9 mouse cellular contexts compared by ENCODE assay signal in genomic region chr6:127855711-127856295, GRCm38 (mm10). TPM values are rescaled to one million over a fixed set of nuclear protein-coding genes. Genes with fewer than 3 reads are reported as not detected.
A peak's percentile ranks its signal among the peaks of the same experiment; 100 is the strongest.
DNase-seq lines count a peak whose midpoint lies in the region; ATAC-seq and TF ChIP-seq lines count a peak whose summit lies in the region.
"Had no signal": no experiment of that assay in that cellular context is flagged by ENCODE, and none has a peak within 500 bp of the region (broad histone marks: within the 10 kb centered on the region; RNA-seq: fewer than 3 reads in every experiment).

No protein-coding gene starts in this region.

- no peak for TF ChIP-seq POLR2A in brain, embryonic 14.5 days (IDR thresholded peaks at IDR 0.05; ENCODE audit: borderline replicate concordance, extremely low read depth, insufficient read depth, insufficient read length, poor library complexity, severe bottlenecking)

- H3K27me3 ChIP-seq in embryonic facial prominence, embryonic 12.5 days: no peaks in the 10 kb centered on the region
- H3K27me3 ChIP-seq in hindbrain, embryonic 13.5 days: no peaks in the 10 kb centered on the region
- no peaks in the 10 kb centered on the region for H3K27me3 ChIP-seq in midbrain, embryonic 15.5 days (replicated peaks)
- H3K27me3 ChIP-seq: intestine, embryonic 15.5 days; lung, embryonic 15.5 days had no signal

- WGBS in embryonic facial prominence, embryonic 12.5 days: 31% methylated on average over 9 of the region's 9 CpGs
- 42% methylated on average over 9 of the region's 9 CpGs for WGBS in hindbrain, embryonic 13.5 days
- 33% methylated on average over 9 of the region's 9 CpGs for WGBS in midbrain, embryonic 15.5 days

- ATAC-seq in embryonic facial prominence, embryonic 12.5 days (ENCODE audit: insufficient number of reproducible peaks, insufficient read depth, low FRiP score, low TSS enrichment): peak; percentile 65
- ATAC-seq in hindbrain, embryonic 13.5 days (ENCODE audit: low FRiP score): peak; percentile 41; the same call in 1 of the 2 replicates
- ATAC-seq in midbrain, embryonic 15.5 days (replicated peaks): peak; percentile 64
- ATAC-seq: intestine, embryonic 15.5 days had no signal

- DNase-seq in brain, embryonic 14.5 days (ENCODE audit: low read depth): peak; percentile 89
- DNase-seq in frontal cortex, postnatal 25 days (ENCODE audit: low spot score in 2 of 2): no peak
- DNase-seq in kidney, postnatal 4 days: no peak
- DNase-seq in adipocyte (ENCODE audit: low spot score): no peak

- no peak overlapping the region for H3K9ac ChIP-seq in embryonic facial prominence, embryonic 12.5 days
- H3K9ac ChIP-seq in hindbrain, embryonic 13.5 days: no peak overlapping the region
- no peak overlapping the region for H3K9ac ChIP-seq in midbrain, embryonic 15.5 days
- H3K9ac ChIP-seq: intestine, embryonic 15.5 days; lung, embryonic 15.5 days had no signal

- peak overlapping the region; percentile 32 for H3K27ac ChIP-seq in embryonic facial prominence, embryonic 12.5 days
- H3K27ac ChIP-seq in hindbrain, embryonic 13.5 days: peak overlapping the region; percentile 55
- no peak overlapping the region for H3K27ac ChIP-seq in midbrain, embryonic 15.5 days
- H3K27ac ChIP-seq: intestine, embryonic 15.5 days; lung, embryonic 15.5 days had no signal

- H3K4me3 ChIP-seq in embryonic facial prominence, embryonic 12.5 days: no peak overlapping the region
- H3K4me3 ChIP-seq in hindbrain, embryonic 13.5 days: no peak overlapping the region
- no peak overlapping the region for H3K4me3 ChIP-seq in midbrain, embryonic 15.5 days
- H3K4me3 ChIP-seq: intestine, embryonic 15.5 days; lung, embryonic 15.5 days had no signal

- no peak for TF ChIP-seq CTCF in brain, embryonic 14.5 days (IDR thresholded peaks at IDR 0.05; ENCODE audit: borderline replicate concordance, extremely low read depth, insufficient read depth, insufficient read length)

- no peaks in the 10 kb centered on the region for H3K9me3 ChIP-seq in embryonic facial prominence, embryonic 12.5 days
- no peaks in the 10 kb centered on the region for H3K9me3 ChIP-seq in hindbrain, embryonic 13.5 days
- no peaks in the 10 kb centered on the region for H3K9me3 ChIP-seq in midbrain, embryonic 15.5 days
- H3K9me3 ChIP-seq: intestine, embryonic 15.5 days; lung, embryonic 15.5 days had no signal

- no peak overlapping the region for H3K4me2 ChIP-seq in embryonic facial prominence, embryonic 12.5 days (replicated peaks)
- H3K4me2 ChIP-seq in hindbrain, embryonic 13.5 days: no peak overlapping the region
- H3K4me2 ChIP-seq in midbrain, embryonic 15.5 days: no peak overlapping the region
- H3K4me2 ChIP-seq: intestine, embryonic 15.5 days; lung, embryonic 15.5 days had no signal

- H3K36me3 ChIP-seq in embryonic facial prominence, embryonic 12.5 days: no peaks in the 10 kb centered on the region
- no peaks in the 10 kb centered on the region for H3K36me3 ChIP-seq in hindbrain, embryonic 13.5 days
- no peaks in the 10 kb centered on the region for H3K36me3 ChIP-seq in midbrain, embryonic 15.5 days (replicated peaks)
- H3K36me3 ChIP-seq: intestine, embryonic 15.5 days; lung, embryonic 15.5 days had no signal

- H3K4me1 ChIP-seq in embryonic facial prominence, embryonic 12.5 days: peaks cover 26% of the 10 kb centered on the region
- peaks cover 26% of the 10 kb centered on the region for H3K4me1 ChIP-seq in hindbrain, embryonic 13.5 days (replicated peaks)
- peaks cover 21% of the 10 kb centered on the region for H3K4me1 ChIP-seq in midbrain, embryonic 15.5 days

RNA-seq across cellular contexts. Expression of gene Tspan11, which starts 31.6 kb away (rescaled TPM):
- polyA plus RNA-seq in brain, embryonic 14.5 days (2012; rRNA removed): 8.0 and 9.2 TPM in 2 replicates
- 20.8 and 24.7 TPM in 2 replicates for polyA plus RNA-seq in embryonic facial prominence, embryonic 12.5 days (2016; fragmentation: Nextera tagmentation; extraction: Ambion mirVana)
- 8.6 and 8.7 TPM in 2 replicates for polyA plus RNA-seq in hindbrain, embryonic 13.5 days (2015; fragmentation: Nextera tagmentation; extraction: Ambion mirVana)
- 4.8 and 6.9 TPM in 2 replicates for polyA plus RNA-seq in midbrain, embryonic 15.5 days (2015; fragmentation: Nextera tagmentation; extraction: Ambion mirVana)
